16 mouse cellular contexts compared by ENCODE assay signal in genomic region chr2:91198888-91199287, GRCm38 (mm10). TPM values are rescaled to one million over a fixed set of nuclear protein-coding genes. Genes with fewer than 3 reads are reported as not detected.
"Had no signal": no experiment of that assay in that cellular context is flagged by ENCODE, and none has a peak within 500 bp of the region (broad histone marks: within the 10 kb centered on the region; RNA-seq: fewer than 3 reads in every experiment).

No protein-coding gene starts in this region.

- H3K4me3 ChIP-seq: neural tube, embryonic 15.5 days; stomach, embryonic 15.5 days had no signal

- DNase-seq: retina, postnatal 1 day; right cerebral cortex, adult 18-20 months; right cerebral cortex, postnatal 14 days; right cerebral cortex, postnatal 25 days; right cerebral cortex, postnatal 4 days; spleen, adult 18-20 months; thymus, adult 18-20 months; thymus, adult 2 months; thymus, postnatal 14 days; thymus, postnatal 25 days; thymus, postnatal 36 days; thymus, postnatal 4 days had no signal

- H3K27ac ChIP-seq: neural tube, embryonic 15.5 days; stomach, embryonic 15.5 days; stomach, postnatal 0 days had no signal

RNA-seq across cellular contexts. Expression of gene Pacsin3, which starts 56.9 kb away (rescaled TPM):
- total RNA-seq: neutrophil, adult 5-6 weeks had no signal
